Mouse (Mus musculus) stomach, postnatal 0 days (tissue): ENCODE results near the gene Lrp1.

ENCODE experiments used
- CTCF ChIP-seq: IDR thresholded peaks from 2 replicates; pipeline ENCODE4 v1.5.1; 2016; ENCODE audit warnings: antibody characterized with exemption, low read depth, mild to moderate bottlenecking, moderate library complexity
- EP300 ChIP-seq: optimal IDR thresholded peaks from 2 replicates; pipeline ENCODE3; 2016; ENCODE audit warnings: antibody characterized with exemption

DNA sequence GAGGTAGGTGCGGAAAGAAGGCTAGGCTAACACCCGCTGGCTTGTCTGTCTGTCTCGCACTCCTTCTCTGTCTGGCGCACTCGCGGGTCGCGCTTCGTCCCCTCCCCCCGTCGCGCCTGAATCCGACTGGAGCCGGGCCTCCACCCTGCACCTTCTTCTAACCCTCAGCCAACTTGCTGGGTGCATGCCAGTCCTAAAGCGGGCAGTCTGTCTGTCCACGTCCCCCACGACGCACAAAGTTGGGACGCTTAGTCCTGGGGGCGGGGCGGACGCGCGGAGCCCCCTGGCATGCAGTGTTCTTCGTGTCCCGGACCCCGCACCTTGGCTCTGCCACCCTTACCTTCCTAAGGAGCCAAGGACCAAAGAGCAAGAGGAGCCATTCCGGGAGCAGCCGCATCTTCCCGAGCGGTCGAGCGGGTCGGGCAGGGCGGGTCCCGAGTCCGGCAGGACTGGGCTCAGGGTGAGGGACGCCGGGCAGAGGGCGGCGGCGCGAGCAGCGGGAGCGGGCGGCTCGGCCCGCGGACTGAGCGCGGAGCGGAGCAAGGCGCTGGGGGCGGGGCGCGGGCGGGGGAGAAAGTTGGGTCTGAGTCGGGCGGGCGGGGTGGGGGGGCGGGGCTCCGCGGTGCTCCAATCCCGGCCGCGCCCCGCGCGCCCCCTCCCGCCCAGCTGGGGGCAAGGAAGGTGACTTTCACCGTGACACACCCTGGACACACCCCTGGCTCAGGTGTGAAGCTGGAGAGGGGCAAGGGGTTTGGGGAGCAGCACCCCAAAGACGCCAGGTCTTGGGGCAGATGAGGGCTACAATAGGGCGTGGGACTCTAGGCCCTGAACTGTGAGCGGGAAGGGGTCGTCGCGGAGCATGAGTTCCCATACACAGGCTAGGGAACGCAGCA lies 86.7 kb downstream of the Lrp1 start, which contains the start of gene Nxph4:
- TF ChIP-seq CTCF = no peak
- TF ChIP-seq EP300 = no peak
